Mouse (Mus musculus): ENCODE measurements at regions not wholly inside any gene's neighbourhood (a gene's known extent, or its start where the extent isn't known, plus 50 kb on each side); places are given as distances from the start of the nearest gene placed in this dataset.

DNA sequence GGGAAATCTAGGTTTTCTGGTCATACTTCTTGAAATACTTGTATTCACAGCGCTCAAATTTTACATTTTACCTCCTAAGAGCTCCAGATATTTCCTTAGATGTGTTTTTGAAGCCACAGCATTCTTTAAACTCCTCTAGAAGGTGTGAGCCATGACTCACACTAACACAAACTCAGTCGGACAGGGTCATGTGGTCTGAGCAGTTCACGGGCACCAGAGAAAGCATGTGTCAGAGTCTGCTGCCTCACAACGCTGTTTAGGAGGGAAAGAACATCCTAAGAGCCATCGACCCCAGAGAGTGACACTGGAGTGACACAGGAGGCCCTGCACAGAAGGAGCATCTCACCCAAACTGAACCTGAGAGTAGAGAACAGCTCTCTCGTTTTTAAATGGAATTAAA, 332.2 kb downstream of the Lrig3 start:
- TF ChIP-seq POLR2A (IDR thresholded peaks at IDR 0.05; ENCODE audit: insufficient read depth, low read depth, low read length), result no peak
- TF ChIP-seq CTCF (IDR thresholded peaks at IDR 0.05), result no peak
- no peak for TF ChIP-seq EP300 (IDR thresholded peaks at IDR 0.05; ENCODE audit: insufficient read depth, low read depth, low read length)

Measured in heart, adult 2 months (tissue).